Mouse (Mus musculus): ENCODE data around the gene Olfr31.

DNA sequence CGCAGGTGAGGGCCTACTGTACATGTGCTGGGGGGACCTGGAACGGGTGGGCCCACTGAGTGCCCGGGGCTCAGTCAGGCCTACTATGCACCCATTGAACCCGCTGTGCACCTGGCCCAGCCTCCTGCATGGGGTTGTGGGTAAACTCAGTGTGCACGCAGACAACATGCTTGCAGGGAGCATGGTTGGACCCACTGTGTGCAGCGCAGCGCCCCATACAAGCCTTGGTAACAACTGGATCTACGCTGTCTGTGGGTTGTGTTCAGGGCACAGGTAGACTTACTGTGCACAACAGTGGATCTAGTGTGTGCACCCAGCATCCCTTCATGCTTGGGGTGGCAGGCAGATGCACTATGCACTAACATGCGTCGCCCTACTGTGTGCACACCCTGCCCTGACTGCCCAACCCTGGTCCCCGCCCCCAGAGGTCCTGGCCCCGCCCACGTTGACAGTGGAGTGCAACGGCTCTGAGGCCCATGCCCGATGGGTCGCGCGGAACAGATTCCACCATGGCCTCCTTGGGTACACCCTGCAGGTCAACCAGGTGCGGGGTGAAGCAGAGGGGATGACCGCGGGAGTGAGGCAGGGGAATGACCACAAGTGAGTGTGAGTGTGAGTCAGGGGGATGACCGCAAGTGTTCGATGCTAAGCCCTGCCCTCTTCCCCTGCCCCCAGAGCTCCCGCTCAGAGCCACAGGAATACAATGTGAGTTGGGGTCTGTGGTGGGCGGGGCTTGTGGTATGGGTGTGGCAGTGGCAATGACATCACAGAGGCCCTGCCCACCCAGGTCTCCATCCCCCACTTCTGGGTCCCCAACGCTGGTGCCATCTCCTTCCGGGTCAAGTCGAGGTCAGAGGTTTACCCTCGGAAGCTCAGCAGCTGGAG is 27.9 kb downstream of the Olfr31 start:
- no peak for TF ChIP-seq TAL1 (IDR thresholded peaks at IDR 0.05; ENCODE audit: low read length)
- no peak for TF ChIP-seq GATA1 (IDR thresholded peaks at IDR 0.05; ENCODE audit: low read length)

All from erythroblast, embryonic 14.5 days (primary cell).